Mouse (Mus musculus): ENCODE measurements around the gene Rabac1. TPM values are rescaled to one million over a fixed set of nuclear protein-coding genes. Genes with fewer than 3 reads are reported as not detected.

Rabac1 gene
- 111 and 118 TPM in 2 replicates for polyA plus RNA-seq (2016; fragmentation: Nextera tagmentation; extraction: Ambion mirVana)

GRCm38 (mm10) chr7:24971972-24972893, at the start of gene Rabac1:
TSS of gene Rabac1 (minus strand) at chr7:24972754.
- under 1% methylated on average over 45 of the region's 45 CpGs for WGBS
- Histone ChIP-seq H3K27me3 (no peaks in the 10 kb centered on the region), H3K4me1 (peaks cover 12% of the 10 kb centered on the region), H3K9me3 (no peaks in the 10 kb centered on the region), H3K27ac (replicated peaks) (peak within 1 kb of the TSS; percentile 60), H3K4me2 (replicated peaks) (peak within 1 kb of the TSS; percentile 83), H3K4me3 (peak within 1 kb of the TSS; percentile 70), H3K9ac (replicated peaks) (peak within 1 kb of the TSS; percentile 72), H3K36me3 (peaks cover under 1% of the 10 kb centered on the region; the same call in 1 of the 2 replicates)
- peak; percentile 89 for ATAC-seq (ENCODE audit: low FRiP score, low read depth)

- H3K4me3 ChIP-seq = no peak overlapping the region
- no peaks in the 10 kb centered on the region for H3K9me3 ChIP-seq
- no peak overlapping the region for H3K9ac ChIP-seq (replicated peaks)
- no peak for ATAC-seq (ENCODE audit: low FRiP score, low read depth)
- no peak overlapping the region for H3K27ac ChIP-seq (replicated peaks)
- peaks cover 47% of the 10 kb centered on the region for H3K36me3 ChIP-seq
- peaks cover 63% of the 10 kb centered on the region for H3K27me3 ChIP-seq
- H3K4me1 ChIP-seq = peaks cover 43% of the 10 kb centered on the region
- WGBS = 74% methylated on average over 7 of the region's 7 CpGs
- no peak overlapping the region for H3K4me2 ChIP-seq (replicated peaks)
These were observed 39.0 kb upstream of the Rabac1 start for GRCm38 (mm10) chr7:25011592-25011991.

DNA sequence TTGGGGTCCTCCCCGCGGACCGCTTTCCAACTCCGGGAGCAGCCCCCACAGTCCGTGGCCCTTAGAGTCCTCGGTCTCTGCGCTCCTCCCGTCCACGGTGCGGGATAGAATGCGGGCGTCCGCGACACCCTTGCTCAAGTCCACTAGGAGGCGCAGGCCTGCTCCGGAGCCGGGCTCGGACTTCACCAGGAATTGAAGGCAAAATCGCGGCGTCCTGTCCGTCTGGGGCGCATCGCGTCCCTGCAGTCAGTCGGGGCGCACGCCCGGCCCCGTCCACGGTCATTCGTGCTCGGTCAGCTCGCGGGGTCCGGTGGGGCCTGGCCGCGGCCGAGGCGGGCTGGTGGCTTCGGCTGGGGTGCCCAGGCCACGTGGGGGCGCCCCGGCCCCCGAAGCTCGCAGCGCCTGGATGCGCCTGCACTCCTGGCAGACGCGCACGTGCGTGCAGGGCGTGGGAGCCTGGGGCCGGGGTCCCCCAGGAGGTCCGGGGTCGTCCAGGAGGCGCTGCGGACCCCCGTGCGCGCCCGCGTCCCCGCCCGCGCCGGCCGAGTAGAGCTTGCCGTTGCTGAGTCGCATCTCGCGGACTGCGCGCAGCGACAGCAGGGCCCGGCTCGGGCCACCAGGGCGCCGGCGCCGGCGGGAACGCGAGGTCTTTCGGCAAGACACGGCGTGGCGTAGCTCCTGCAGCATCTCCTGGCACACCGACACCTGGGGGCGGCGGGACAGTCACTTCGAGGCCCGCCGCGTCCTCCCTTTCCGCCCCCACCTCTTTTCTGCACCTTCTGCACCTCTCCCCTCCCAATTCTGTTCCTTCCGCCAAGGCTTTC, 37.7 kb upstream of the Rabac1 start:
- peaks cover 56% of the 10 kb centered on the region for H3K4me1 ChIP-seq
- H3K4me3 ChIP-seq = peak overlapping the region; percentile 37
- ATAC-seq (ENCODE audit: low FRiP score, low read depth) = peak; percentile 1; the same call in 1 of the 2 replicates
- peaks cover 76% of the 10 kb centered on the region for H3K27me3 ChIP-seq
- 1% methylated on average over 94 of the region's 97 CpGs for WGBS
- H3K36me3 ChIP-seq = peaks cover 34% of the 10 kb centered on the region
- peak overlapping the region; percentile 64 for H3K4me2 ChIP-seq (replicated peaks)
- H3K27ac ChIP-seq (replicated peaks) = peak overlapping the region; percentile 94
- H3K9ac ChIP-seq (replicated peaks) = peak overlapping the region; percentile 43; the same call in 1 of the 2 replicates
- H3K9me3 ChIP-seq = no peaks in the 10 kb centered on the region

- WGBS = 5% methylated on average over 20 of the region's 20 CpGs
- Histone ChIP-seq H3K4me1 (peaks cover 63% of the 10 kb centered on the region), H3K9ac (replicated peaks) (peak overlapping the region; percentile 50), H3K27me3 (peaks cover 85% of the 10 kb centered on the region), H3K9me3 (no peaks in the 10 kb centered on the region), H3K4me2 (replicated peaks) (peak overlapping the region; percentile 64), H3K36me3 (peaks cover 25% of the 10 kb centered on the region), H3K4me3 (peak overlapping the region; percentile 22), H3K27ac (replicated peaks) (peak overlapping the region; percentile 94)
- no peak for ATAC-seq (ENCODE audit: low FRiP score, low read depth)
These were observed 36.6 kb upstream of the Rabac1 start for GRCm38 (mm10) chr7:25009099-25009700.

DNA sequence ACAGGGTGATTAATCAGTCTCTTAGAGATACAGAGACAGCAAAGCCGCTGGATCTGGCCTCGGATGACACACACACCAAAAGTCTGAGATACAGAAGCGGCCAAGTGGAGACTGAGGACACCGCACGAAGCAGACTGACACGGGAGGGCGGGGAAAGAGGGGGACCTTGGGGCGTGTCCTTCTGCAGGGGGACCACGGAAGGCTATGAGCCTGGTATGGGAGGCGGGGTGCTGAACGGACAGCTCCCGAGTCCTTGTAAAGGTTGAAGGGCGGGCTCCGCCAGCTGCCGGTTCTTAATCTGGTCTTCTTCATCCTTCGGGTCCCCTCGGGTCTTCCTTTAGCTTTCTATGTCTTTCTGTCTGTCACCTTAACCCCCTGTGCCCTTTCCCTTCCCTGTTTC, 36.1 kb upstream of the Rabac1 start:
- H3K36me3 ChIP-seq = peaks cover 20% of the 10 kb centered on the region
- peaks cover 85% of the 10 kb centered on the region for H3K27me3 ChIP-seq
- peak overlapping the region; percentile 94 for H3K27ac ChIP-seq (replicated peaks)
- H3K4me1 ChIP-seq = peaks cover 68% of the 10 kb centered on the region
- peak overlapping the region; percentile 50 for H3K9ac ChIP-seq (replicated peaks)
- WGBS = under 1% methylated on average over 17 of the region's 17 CpGs
- H3K9me3 ChIP-seq = no peaks in the 10 kb centered on the region
- peak overlapping the region; percentile 64 for H3K4me2 ChIP-seq (replicated peaks)
- no peak for ATAC-seq (ENCODE audit: low FRiP score, low read depth)
- peak overlapping the region; percentile 22 for H3K4me3 ChIP-seq

DNA sequence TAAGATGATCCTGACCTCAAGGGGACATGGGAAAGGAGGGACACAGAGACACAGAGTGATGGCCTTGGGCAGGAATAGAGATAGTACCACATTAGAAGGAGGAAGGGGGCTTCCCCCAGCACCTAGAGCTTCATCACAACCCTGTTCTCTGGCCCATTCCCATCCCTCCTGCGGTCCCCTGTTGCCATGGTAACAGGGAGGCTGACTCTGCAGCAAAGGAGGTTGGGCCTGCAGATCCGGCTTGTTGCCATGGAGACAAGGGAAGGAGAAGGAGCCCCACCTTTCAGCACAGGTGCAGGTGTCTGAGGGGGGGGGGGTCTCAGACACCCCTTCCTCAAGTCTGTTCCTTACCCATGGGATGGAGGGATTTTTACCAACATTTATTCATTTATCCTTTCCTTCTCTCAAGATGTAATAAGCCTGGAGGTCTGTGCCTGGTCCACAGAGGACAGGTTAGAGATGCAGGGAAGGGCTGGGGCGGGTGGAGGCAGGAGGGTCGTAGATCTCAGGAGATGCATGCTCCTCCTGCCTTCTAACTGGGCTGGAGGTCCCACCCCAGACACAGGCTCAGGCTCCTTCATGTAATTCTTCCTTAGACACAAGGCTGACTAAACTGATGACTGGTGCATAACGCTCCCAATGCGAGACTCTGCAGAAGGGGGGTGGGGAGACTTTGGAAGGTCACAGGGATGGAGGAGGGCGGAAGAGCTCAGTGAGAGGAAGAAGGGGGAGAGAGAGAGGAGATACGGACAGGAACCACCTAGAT, 35.2 kb upstream of the Rabac1 start:
- Histone ChIP-seq H3K4me3 (peak overlapping the region; percentile 22; the same call in 1 of the 2 replicates), H3K27me3 (peaks cover 88% of the 10 kb centered on the region), H3K4me2 (replicated peaks) (peak overlapping the region; percentile 64), H3K9me3 (no peaks in the 10 kb centered on the region), H3K27ac (replicated peaks) (peak overlapping the region; percentile 94), H3K36me3 (peaks cover 11% of the 10 kb centered on the region), H3K4me1 (peaks cover 77% of the 10 kb centered on the region), H3K9ac (replicated peaks) (peak overlapping the region; percentile 50; the same call in 1 of the 2 replicates)
- WGBS = 14% methylated on average over 8 of the region's 8 CpGs
- ATAC-seq (ENCODE audit: low FRiP score, low read depth) = peak; percentile 25; the same call in 1 of the 2 replicates

- Histone ChIP-seq H3K9ac (replicated peaks) (no peak overlapping the region), H3K4me1 (peaks cover 78% of the 10 kb centered on the region)
These were observed 34.2 kb upstream of the Rabac1 start for GRCm38 (mm10) chr7:25006586-25007364.

GRCm38 (mm10) chr7:25006171-25006570, 33.6 kb upstream of the Rabac1 start:
- 74% methylated on average over 3 of the region's 3 CpGs for WGBS
- peak overlapping the region; percentile 77 for H3K4me2 ChIP-seq (replicated peaks)
- H3K27me3 ChIP-seq = peaks cover 78% of the 10 kb centered on the region
- peaks cover 78% of the 10 kb centered on the region for H3K4me1 ChIP-seq
- peak overlapping the region; percentile 75 for H3K9ac ChIP-seq (replicated peaks)
- no peak; the same call in 1 of the 2 replicates for ATAC-seq (ENCODE audit: low FRiP score, low read depth)
- no peaks in the 10 kb centered on the region for H3K36me3 ChIP-seq
- no peaks in the 10 kb centered on the region for H3K9me3 ChIP-seq
- H3K4me3 ChIP-seq = peak overlapping the region; percentile 58
- peak overlapping the region; percentile 94 for H3K27ac ChIP-seq (replicated peaks)

More at GRCm38 (mm10) chr7:25006586-25007364, 34.2 kb upstream of the Rabac1 start:
- H3K27ac ChIP-seq (replicated peaks) = peak overlapping the region; percentile 94
- 80% methylated on average over 12 of the region's 12 CpGs for WGBS
- no peaks in the 10 kb centered on the region for H3K9me3 ChIP-seq
- no peak for ATAC-seq (ENCODE audit: low FRiP score, low read depth)
- H3K4me3 ChIP-seq = no peak overlapping the region
- H3K27me3 ChIP-seq = peaks cover 84% of the 10 kb centered on the region
- H3K4me2 ChIP-seq (replicated peaks) = peak overlapping the region; percentile 77
- 0 out of 2 replicates have a peak, but pooled peaks cover 4% of the 10 kb centered on the region for H3K36me3 ChIP-seq

DNA sequence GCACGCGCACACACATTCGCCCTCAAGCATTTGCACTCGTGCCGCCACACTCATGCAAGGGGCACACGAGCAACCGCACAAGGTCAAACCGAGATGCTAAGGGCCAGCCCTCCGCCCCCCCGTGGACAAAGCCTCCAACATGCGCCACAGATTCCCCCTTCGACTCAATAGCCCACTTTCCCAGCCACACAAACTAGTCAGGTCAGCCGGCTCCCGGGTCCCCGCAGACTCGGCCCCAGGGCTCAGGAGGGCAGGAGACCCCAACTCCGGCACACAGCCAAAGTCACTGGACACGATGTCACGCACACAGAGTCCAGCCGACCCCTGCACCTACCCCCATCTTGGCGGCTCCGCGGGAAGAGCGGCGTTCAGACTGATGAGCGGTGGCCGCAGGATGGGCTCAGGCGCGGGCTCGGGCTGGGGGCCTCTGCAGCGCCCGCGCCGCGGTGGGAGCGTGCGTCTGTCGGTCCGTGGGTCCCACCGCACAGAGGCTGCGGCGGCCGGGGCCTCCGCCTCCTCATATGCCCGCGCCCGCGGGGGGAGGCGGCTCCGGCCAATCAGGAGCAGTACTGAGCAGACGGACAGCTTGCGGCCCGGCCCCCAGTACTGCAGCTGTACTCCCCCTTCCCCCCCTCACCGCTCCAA, 33.0 kb upstream of the Rabac1 start, which contains the start of gene Atp1a3:
Atp1a3 (minus strand) TSS at position 538 of the 645 bp plus-strand sequence.
- Histone ChIP-seq H3K9ac (replicated peaks) (peak within 1 kb of the TSS; percentile 75), H3K27me3 (peaks cover 71% of the 10 kb centered on the region)
- whole genome bisulfite sequencing = under 1% methylated on average over 54 of the region's 54 CpGs

DNA sequence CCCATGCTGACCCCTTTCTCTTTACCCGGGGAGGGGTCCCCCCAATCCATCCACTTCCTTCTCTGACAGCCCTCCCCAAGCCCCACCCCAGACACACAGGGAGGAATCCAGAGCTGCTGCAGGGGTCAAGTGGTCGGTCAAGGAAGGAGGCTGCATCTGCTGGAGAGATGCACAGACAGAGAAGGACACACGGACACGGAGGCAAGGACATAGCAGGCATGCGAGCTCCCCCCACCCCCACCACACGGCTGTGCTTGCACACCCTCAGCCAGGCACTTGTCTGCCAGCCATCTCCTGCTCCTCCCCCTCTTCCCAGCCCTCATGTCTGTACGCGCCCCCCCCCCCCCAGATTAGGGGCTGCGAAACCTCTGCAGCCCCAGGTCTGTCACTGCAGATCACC, 32.3 kb upstream of the Rabac1 start:
- peaks cover 8% of the 10 kb centered on the region for H3K36me3 ChIP-seq
- peaks cover 64% of the 10 kb centered on the region for H3K27me3 ChIP-seq
- H3K4me3 ChIP-seq = peak overlapping the region; percentile 58
- no peaks in the 10 kb centered on the region for H3K9me3 ChIP-seq
- H3K27ac ChIP-seq (replicated peaks) = 0 out of 2 replicates have a peak overlapping the region, but pooled peaks have one; percentile 94
- WGBS = 45% methylated on average over 6 of the region's 9 CpGs
- H3K4me2 ChIP-seq (replicated peaks) = peak overlapping the region; percentile 77
- H3K9ac ChIP-seq (replicated peaks) = peak overlapping the region; percentile 75
- ATAC-seq (ENCODE audit: low FRiP score, low read depth) = no peak
- H3K4me1 ChIP-seq = peaks cover 68% of the 10 kb centered on the region

More for the DNA sequence above, 33.0 kb upstream of the Rabac1 start, which contains the start of gene Atp1a3:
- Histone ChIP-seq H3K9me3 (no peaks in the 10 kb centered on the region), H3K36me3 (0 out of 2 replicates have a peak, but pooled peaks cover 1% of the 10 kb centered on the region), H3K4me2 (replicated peaks) (peak within 1 kb of the TSS; percentile 77), H3K27ac (replicated peaks) (peak within 1 kb of the TSS; percentile 94), H3K4me1 (peaks cover 75% of the 10 kb centered on the region), H3K4me3 (peak within 1 kb of the TSS; percentile 58)
- ATAC-seq (ENCODE audit: low FRiP score, low read depth) = peak; percentile 86
